In genomic region chr10:75176494-75176893, GRCm38 (mm10) we compare ENCODE assay signal across 14 mouse cellular contexts. TPM values are rescaled to one million over a fixed set of nuclear protein-coding genes. Genes with fewer than 3 reads are reported as not detected.
DNase-seq lines count a peak whose midpoint lies in the region; ATAC-seq and TF ChIP-seq lines count a peak whose summit lies in the region.
"Had no signal": no experiment of that assay in that cellular context is flagged by ENCODE, and none has a peak within 500 bp of the region (broad histone marks: within the 10 kb centered on the region; RNA-seq: fewer than 3 reads in every experiment).

No protein-coding gene starts in this region.

- 0 out of 2 replicates have a peak overlapping the region, but pooled peaks have one; percentile 20 for H3K4me2 ChIP-seq in heart, embryonic 12.5 days
- no peak overlapping the region for H3K4me2 ChIP-seq in kidney, postnatal 0 days (ENCODE audit: low read length)
- no peak overlapping the region for H3K4me2 ChIP-seq in lung, embryonic 15.5 days
- H3K4me2 ChIP-seq: forebrain, embryonic 13.5 days had no signal

- TF ChIP-seq CTCF in kidney, postnatal 0 days (IDR thresholded peaks at IDR 0.05; ENCODE audit: low read depth) = no peak

- no peaks in the 10 kb centered on the region for H3K27me3 ChIP-seq in heart, embryonic 10.5 days (ENCODE audit: insufficient read depth, poor library complexity, severe bottlenecking)
- no peaks in the 10 kb centered on the region for H3K27me3 ChIP-seq in heart, embryonic 12.5 days (replicated peaks)
- H3K27me3 ChIP-seq in kidney, postnatal 0 days (ENCODE audit: insufficient read depth, low read length) = no peaks in the 10 kb centered on the region
- H3K27me3 ChIP-seq in lung, embryonic 15.5 days = no peaks in the 10 kb centered on the region
- H3K27me3 ChIP-seq: CH12.LX; forebrain, embryonic 13.5 days had no signal

- H3K4me3 ChIP-seq in heart, embryonic 10.5 days = no peak overlapping the region
- no peak overlapping the region for H3K4me3 ChIP-seq in heart, embryonic 12.5 days
- H3K4me3 ChIP-seq in kidney, postnatal 0 days (replicated peaks; ENCODE audit: low read depth, low read length) = no peak overlapping the region
- no peak overlapping the region for H3K4me3 ChIP-seq in lung, embryonic 15.5 days
- H3K4me3 ChIP-seq: forebrain, embryonic 13.5 days had no signal

- no peak for DNase-seq in heart, embryonic 10.5 days (ENCODE audit: low spot score)
- DNase-seq in heart, postnatal 4 days = no peak
- DNase-seq in kidney, postnatal 0 days (ENCODE audit: low spot score) = peak; percentile 73
- DNase-seq in cerebellum, adult 11-12 months = no peak
- DNase-seq in left cerebral cortex, adult 9 months (ENCODE audit: low spot score in 2 of 2) = no peak
- no peak for DNase-seq in cerebellum, adult 8-10 months
- DNase-seq: adrenal gland, postnatal 36 days; cerebellum, adult 18-20 months; layer of hippocampus, postnatal 36 days had no signal

- 72% methylated on average over 8 of the region's 8 CpGs for WGBS in heart, embryonic 10.5 days
- WGBS in heart, embryonic 12.5 days = 63% methylated on average over 8 of the region's 8 CpGs
- WGBS in kidney, postnatal 0 days = 57% methylated on average over 8 of the region's 8 CpGs
- WGBS in lung, embryonic 15.5 days = 38% methylated on average over 8 of the region's 8 CpGs

- no peak for ATAC-seq in heart, embryonic 12.5 days (ENCODE audit: insufficient number of reproducible peaks, low FRiP score)
- peak; percentile 35; the same call in 1 of the 2 replicates for ATAC-seq in kidney, postnatal 0 days (replicated peaks; ENCODE audit: low FRiP score, low read depth)
- peak; percentile 68 for ATAC-seq in lung, embryonic 15.5 days (ENCODE audit: borderline replicate concordance, extremely low read depth, low FRiP score, low TSS enrichment)
- ATAC-seq: forebrain, embryonic 13.5 days had no signal

- H3K36me3 ChIP-seq in heart, embryonic 10.5 days = peaks cover 68% of the 10 kb centered on the region
- H3K36me3 ChIP-seq in heart, embryonic 12.5 days = peaks cover 60% of the 10 kb centered on the region
- peaks cover 32% of the 10 kb centered on the region for H3K36me3 ChIP-seq in kidney, postnatal 0 days (ENCODE audit: insufficient read depth, low read length)
- H3K36me3 ChIP-seq in lung, embryonic 15.5 days = peaks cover 46% of the 10 kb centered on the region

- no peak overlapping the region for H3K9ac ChIP-seq in heart, embryonic 12.5 days
- no peak overlapping the region for H3K9ac ChIP-seq in kidney, postnatal 0 days (ENCODE audit: low read depth, low read length)
- no peak overlapping the region for H3K9ac ChIP-seq in lung, embryonic 15.5 days
- H3K9ac ChIP-seq: forebrain, embryonic 13.5 days; liver, embryonic 14.5 days had no signal

- no peaks in the 10 kb centered on the region for H3K9me3 ChIP-seq in heart, embryonic 10.5 days
- H3K9me3 ChIP-seq in heart, embryonic 12.5 days (replicated peaks) = no peaks in the 10 kb centered on the region
- H3K9me3 ChIP-seq in kidney, postnatal 0 days (replicated peaks; ENCODE audit: low read length) = no peaks in the 10 kb centered on the region
- H3K9me3 ChIP-seq in lung, embryonic 15.5 days = no peaks in the 10 kb centered on the region
- H3K9me3 ChIP-seq: forebrain, embryonic 13.5 days had no signal

- H3K27ac ChIP-seq in heart, embryonic 10.5 days = peak overlapping the region; percentile 8; the same call in 1 of the 2 replicates
- no peak overlapping the region for H3K27ac ChIP-seq in heart, embryonic 12.5 days (ENCODE audit: poor library complexity, severe bottlenecking)
- H3K27ac ChIP-seq in kidney, postnatal 0 days = peak overlapping the region; percentile 31
- H3K27ac ChIP-seq in lung, embryonic 15.5 days = peak overlapping the region; percentile 75
- H3K27ac ChIP-seq: forebrain, embryonic 13.5 days; liver, embryonic 14.5 days had no signal

- peaks cover 39% of the 10 kb centered on the region for H3K4me1 ChIP-seq in heart, embryonic 10.5 days
- peaks cover 38% of the 10 kb centered on the region for H3K4me1 ChIP-seq in heart, embryonic 12.5 days (replicated peaks)
- peaks cover 11% of the 10 kb centered on the region; the same call in 1 of the 2 replicates for H3K4me1 ChIP-seq in kidney, postnatal 0 days (replicated peaks; ENCODE audit: insufficient read depth, low read length)
- H3K4me1 ChIP-seq in lung, embryonic 15.5 days = peaks cover 24% of the 10 kb centered on the region
- H3K4me1 ChIP-seq: forebrain, embryonic 13.5 days had no signal

RNA-seq across cellular contexts. Expression of gene Specc1l, which starts 35.4 kb away (rescaled TPM):
- 27.4 and 27.5 TPM in 2 replicates for polyA plus RNA-seq in heart, embryonic 10.5 days (2016; fragmentation: Nextera tagmentation; extraction: Ambion mirVana)
- 10 to 100 TPM; 47.6 to 48.8 TPM for total RNA-seq in heart, postnatal 4 days (2021)
- 30.2 and 32.1 TPM in 2 replicates for polyA plus RNA-seq in heart, embryonic 12.5 days (2016; fragmentation: Nextera tagmentation; extraction: Ambion mirVana)
- polyA plus RNA-seq in kidney, postnatal 0 days (2015; fragmentation: Nextera tagmentation; extraction: Ambion mirVana) = 18.7 and 19.7 TPM in 2 replicates
- 45.2 and 47.3 TPM in 2 replicates for polyA plus RNA-seq in lung, embryonic 15.5 days (2015; fragmentation: Nextera tagmentation; extraction: Ambion mirVana)
